9 mouse cellular contexts compared by ENCODE assay signal in genomic region chr3:59079327-59079726, GRCm38 (mm10). TPM values are rescaled to one million over a fixed set of nuclear protein-coding genes. Genes with fewer than 3 reads are reported as not detected.
DNase-seq lines count a peak whose midpoint lies in the region; ATAC-seq and TF ChIP-seq lines count a peak whose summit lies in the region.
"Had no signal": no experiment of that assay in that cellular context is flagged by ENCODE, and none has a peak within 500 bp of the region (broad histone marks: within the 10 kb centered on the region; RNA-seq: fewer than 3 reads in every experiment).

No protein-coding gene starts in this region.

- TF ChIP-seq CTCF in liver, adult 2 months (IDR thresholded peaks at IDR 0.05; ENCODE audit: low read depth, low read length): peak; percentile 57

- H3K9me3 ChIP-seq in midbrain, embryonic 11.5 days (ENCODE audit: control insufficient read depth, low read length): no peaks in the 10 kb centered on the region
- H3K9me3 ChIP-seq in midbrain, embryonic 16.5 days (replicated peaks; ENCODE audit: control insufficient read depth, low read length, poor library complexity, severe bottlenecking): no peaks in the 10 kb centered on the region
- H3K9me3 ChIP-seq: hindbrain, embryonic 15.5 days had no signal

- ATAC-seq in midbrain, embryonic 11.5 days (ENCODE audit: low FRiP score): peak; percentile 75
- ATAC-seq in midbrain, embryonic 16.5 days: no peak
- ATAC-seq in granulocyte monocyte progenitor cell, adult 5-6 weeks (replicated peaks; ENCODE audit: poor library complexity, severe bottlenecking): peak; percentile 79

- no peak overlapping the region for H3K4me2 ChIP-seq in midbrain, embryonic 11.5 days
- H3K4me2 ChIP-seq in midbrain, embryonic 16.5 days (ENCODE audit: low read length): no peak overlapping the region
- H3K4me2 ChIP-seq: hindbrain, embryonic 15.5 days had no signal

- peak; percentile 89 for DNase-seq in midbrain, embryonic 11.5 days (ENCODE audit: low spot score, missing footprints)
- DNase-seq in WW6 (ENCODE audit: low read depth, low spot score): peak; percentile 50
- peak; percentile 44 for DNase-seq in cerebellum, adult 9-11 months
- peak; percentile 80 for DNase-seq in liver, adult 2 months (ENCODE audit: extremely low read depth, low read depth, low spot score)
- peak; percentile 81 for DNase-seq in retina, embryonic 14.5 days (ENCODE audit: low spot score)
- DNase-seq in urinary bladder, adult 2 months (ENCODE audit: low spot score): no peak

- H3K9ac ChIP-seq in midbrain, embryonic 11.5 days (ENCODE audit: low read length): no peak overlapping the region
- no peak overlapping the region for H3K9ac ChIP-seq in midbrain, embryonic 16.5 days (ENCODE audit: low read depth, low read length)
- no peak overlapping the region for H3K9ac ChIP-seq in liver, adult 2 months (ENCODE audit: low read depth, low read length)
- H3K9ac ChIP-seq: hindbrain, embryonic 15.5 days had no signal

- H3K4me3 ChIP-seq in midbrain, embryonic 11.5 days (ENCODE audit: low read depth, low read length): no peak overlapping the region
- H3K4me3 ChIP-seq in midbrain, embryonic 16.5 days (ENCODE audit: low read depth, low read length): no peak overlapping the region
- no peak overlapping the region for H3K4me3 ChIP-seq in liver, adult 2 months (ENCODE audit: insufficient read depth, low read depth, low read length)
- H3K4me3 ChIP-seq: hindbrain, embryonic 15.5 days had no signal

- 44% methylated on average over 4 of the region's 4 CpGs for WGBS in midbrain, embryonic 11.5 days
- 37% methylated on average over 4 of the region's 4 CpGs for WGBS in midbrain, embryonic 16.5 days
- 32% methylated on average over 4 of the region's 4 CpGs for WGBS in liver, adult 2 months

- H3K36me3 ChIP-seq in midbrain, embryonic 11.5 days (ENCODE audit: control insufficient read depth, insufficient read depth, low read length): no peaks in the 10 kb centered on the region
- H3K36me3 ChIP-seq in midbrain, embryonic 16.5 days (ENCODE audit: control insufficient read depth, insufficient read depth, low read length): no peaks in the 10 kb centered on the region
- H3K36me3 ChIP-seq in liver, adult 2 months (ENCODE audit: control insufficient read depth, insufficient read depth, low read length): no peaks in the 10 kb centered on the region
- H3K36me3 ChIP-seq: hindbrain, embryonic 15.5 days had no signal

- no peak for TF ChIP-seq POLR2A in liver, adult 2 months (IDR thresholded peaks at IDR 0.05; ENCODE audit: extremely low read depth, insufficient read depth, low read length)

- no peaks in the 10 kb centered on the region for H3K4me1 ChIP-seq in midbrain, embryonic 11.5 days (ENCODE audit: control insufficient read depth, insufficient read depth, low read length)
- no peaks in the 10 kb centered on the region for H3K4me1 ChIP-seq in midbrain, embryonic 16.5 days (ENCODE audit: control insufficient read depth, insufficient read depth, low read length)
- no peaks in the 10 kb centered on the region for H3K4me1 ChIP-seq in liver, adult 2 months (ENCODE audit: control insufficient read depth, insufficient read depth, low read length)
- H3K4me1 ChIP-seq: hindbrain, embryonic 15.5 days had no signal

- H3K79me2 ChIP-seq in liver, adult 2 months (ENCODE audit: control insufficient read depth, insufficient read depth, low read length): no peaks in the 10 kb centered on the region

- H3K27me3 ChIP-seq in midbrain, embryonic 11.5 days (ENCODE audit: control insufficient read depth, insufficient read depth, low read length): no peaks in the 10 kb centered on the region
- H3K27me3 ChIP-seq in midbrain, embryonic 16.5 days (ENCODE audit: control insufficient read depth, insufficient read depth, low read depth, low read length): no peaks in the 10 kb centered on the region
- H3K27me3 ChIP-seq in liver, adult 2 months (ENCODE audit: control insufficient read depth, insufficient read depth, low read length): no peaks in the 10 kb centered on the region
- H3K27me3 ChIP-seq: hindbrain, embryonic 15.5 days had no signal

- no peak overlapping the region for H3K27ac ChIP-seq in midbrain, embryonic 11.5 days (ENCODE audit: low read depth, low read length)
- no peak overlapping the region for H3K27ac ChIP-seq in midbrain, embryonic 16.5 days (ENCODE audit: low read length)
- no peak overlapping the region for H3K27ac ChIP-seq in liver, adult 2 months (replicated peaks; ENCODE audit: insufficient read depth, low read depth, low read length)
- H3K27ac ChIP-seq: hindbrain, embryonic 15.5 days had no signal

RNA-seq across cellular contexts. Expression of gene Gpr171, which starts 22.3 kb away (rescaled TPM):
- 0.62 and 0.72 TPM in 2 replicates for polyA plus RNA-seq in midbrain, embryonic 11.5 days (2014; fragmentation: Nextera tagmentation; extraction: Ambion mirVana)
- polyA plus RNA-seq in midbrain, embryonic 16.5 days (2015; fragmentation: Nextera tagmentation; extraction: Ambion mirVana): 1.2 and 1.5 TPM in 2 replicates
- 17.4 and 20.6 TPM in 2 replicates for total RNA-seq in granulocyte monocyte progenitor cell, adult 5-6 weeks (2014; fragmentation: Nextera tagmentation)
- total RNA-seq in granulocyte monocyte progenitor cell, adult 5-6 weeks (2017): 24.2 and 29.3 TPM in 2 replicates
- 0.28 and 0.40 TPM in 2 replicates for total RNA-seq in liver, adult 2 months (2014; rRNA removed)
- 0.09 TPM in 1 of 2 replicates, not detected in the other for polyA plus RNA-seq in liver, adult 2 months (2012; rRNA removed)
- polyA plus RNA-seq in urinary bladder, adult 2 months (2012; rRNA removed): 0.51 and 0.56 TPM in 2 replicates
